Mouse (Mus musculus): ENCODE measurements around the gene Fgfr2. TPM values are rescaled to one million over a fixed set of nuclear protein-coding genes. Genes with fewer than 3 reads are reported as not detected.
A peak's percentile ranks its signal among the peaks of the same experiment; 100 is the strongest.

The Fgfr2 gene
- polyA plus RNA-seq, 1 experiment from 2014 or later, result 39.4 TPM

- peak within 1 kb of the TSS; percentile 68 for H3K4me2 ChIP-seq (replicated peaks)
- H3K4me3 ChIP-seq (replicated peaks), result peak within 1 kb of the TSS; percentile 35
- peaks cover 32% of the 10 kb centered on the region for H3K27me3 ChIP-seq
- no peak within 1 kb of the TSS for H3K27ac ChIP-seq
- H3K36me3 ChIP-seq, result no peaks in the 10 kb centered on the region
- WGBS, result 2% methylated on average over 43 of the region's 43 CpGs
- 0 out of 2 replicates have a peak, but pooled peaks have one; percentile 12 for ATAC-seq
- peaks cover 32% of the 10 kb centered on the region for H3K4me1 ChIP-seq (replicated peaks)
- peak within 1 kb of the TSS; percentile 52 for H3K9ac ChIP-seq (replicated peaks)
- no peaks in the 10 kb centered on the region for H3K9me3 ChIP-seq
These were observed 968.7 kb downstream of the Fgfr2 start, which contains the start of gene Cpxm2 for GRCm38 (mm10) chr7:132154368-132154961. Gene Cpxm2, minus strand, starts transcription at chr7:132154739.

DNA sequence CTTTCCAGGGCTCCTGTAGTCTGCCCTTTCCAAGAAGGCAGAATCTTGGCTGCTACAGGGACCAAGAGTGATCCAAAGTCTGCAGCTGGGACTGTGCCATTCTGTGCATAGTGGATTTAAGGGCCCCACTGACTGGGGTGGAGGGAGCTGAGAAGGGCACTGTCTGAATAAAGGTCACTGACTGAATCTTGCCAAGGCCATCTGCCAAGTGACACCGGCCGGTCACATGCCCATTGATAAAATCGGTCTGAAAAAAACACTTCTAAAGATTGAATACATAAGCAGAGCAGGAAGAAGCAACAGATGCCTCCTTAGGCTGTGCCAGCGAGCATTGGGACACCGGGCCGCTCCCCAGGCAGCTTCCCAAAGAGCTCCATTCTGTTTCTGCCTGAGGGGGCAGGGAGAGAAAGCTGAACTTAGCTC, 969.4 kb downstream of the Fgfr2 start:
- Histone ChIP-seq H3K27me3 (peaks cover 32% of the 10 kb centered on the region), H3K4me3 (replicated peaks) (peak overlapping the region; percentile 35; the same call in 1 of the 2 replicates), H3K36me3 (no peaks in the 10 kb centered on the region), H3K27ac (no peak overlapping the region), H3K4me2 (replicated peaks) (peak overlapping the region; percentile 68), H3K4me1 (replicated peaks) (peaks cover 32% of the 10 kb centered on the region), H3K9ac (replicated peaks) (no peak overlapping the region), H3K9me3 (no peaks in the 10 kb centered on the region)
- 21% methylated on average over 6 of the region's 6 CpGs for WGBS
- 0 out of 2 replicates have a peak, but pooled peaks have one; percentile 51 for ATAC-seq

DNA sequence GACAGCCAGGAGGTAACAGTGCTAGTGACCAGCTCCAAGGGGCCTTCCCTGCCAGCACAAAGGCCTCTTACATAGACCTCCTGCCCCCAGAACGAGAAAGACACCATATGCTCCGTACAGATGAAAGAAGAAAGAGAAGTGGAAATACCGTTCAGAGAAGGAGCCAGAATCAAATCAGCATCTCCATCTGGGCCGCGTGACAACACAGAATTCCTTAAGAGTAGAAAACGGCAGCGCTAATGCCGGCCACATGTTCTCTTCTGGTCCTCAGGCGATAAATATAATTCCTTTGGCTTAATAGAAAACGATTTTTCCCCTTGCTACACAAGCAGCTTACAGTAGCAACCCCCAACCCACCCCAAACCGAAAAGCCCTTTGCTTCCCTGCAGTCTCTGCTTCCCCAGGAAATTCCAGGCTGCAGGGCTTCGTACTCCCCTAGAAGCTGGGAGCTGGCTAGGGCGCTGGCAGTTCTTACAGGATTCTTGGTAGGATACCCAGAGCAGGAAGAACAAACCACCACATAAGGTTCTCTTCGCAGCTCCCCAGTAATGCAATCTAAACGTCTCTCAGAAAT, 977.8 kb downstream of the Fgfr2 start:
- Histone ChIP-seq H3K4me2 (replicated peaks) (no peak overlapping the region), H3K4me1 (replicated peaks) (no peaks in the 10 kb centered on the region), H3K9me3 (no peaks in the 10 kb centered on the region), H3K27me3 (no peaks in the 10 kb centered on the region), H3K27ac (no peak overlapping the region), H3K4me3 (replicated peaks) (no peak overlapping the region), H3K36me3 (no peaks in the 10 kb centered on the region), H3K9ac (replicated peaks) (no peak overlapping the region)
- 78% methylated on average over 15 of the region's 15 CpGs for WGBS
- ATAC-seq, result no peak

DNA sequence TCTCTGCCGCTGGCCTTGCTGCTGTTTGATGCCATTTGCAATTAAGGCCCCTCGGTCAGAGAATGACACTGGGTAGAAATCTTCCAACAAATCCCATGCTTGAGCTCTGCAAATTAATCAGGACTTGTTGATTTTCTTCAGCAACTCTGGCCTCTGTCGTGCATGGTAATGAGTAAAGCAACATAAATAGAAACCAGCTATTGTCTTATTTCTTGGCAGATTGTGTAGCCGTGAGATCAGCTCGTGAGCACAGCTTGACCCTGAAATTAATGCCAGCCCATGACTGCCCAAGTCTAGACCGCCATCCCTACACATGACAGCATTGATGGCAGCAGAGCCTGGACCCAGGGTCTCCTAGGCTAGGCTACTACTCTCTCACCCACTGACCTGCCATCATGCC, 994.5 kb downstream of the Fgfr2 start:
- Histone ChIP-seq H3K4me3 (replicated peaks) (no peak overlapping the region), H3K27ac (no peak overlapping the region), H3K36me3 (no peaks in the 10 kb centered on the region), H3K27me3 (no peaks in the 10 kb centered on the region), H3K9me3 (no peaks in the 10 kb centered on the region), H3K4me1 (replicated peaks) (no peaks in the 10 kb centered on the region; the same call in 1 of the 2 replicates), H3K4me2 (replicated peaks) (no peak overlapping the region), H3K9ac (replicated peaks) (no peak overlapping the region)
- WGBS, result 70% methylated on average over 6 of the region's 6 CpGs
- ATAC-seq, result no peak

GRCm38 (mm10) chr7:132124948-132125347, 998.2 kb downstream of the Fgfr2 start:
- Histone ChIP-seq H3K4me3 (replicated peaks) (no peak overlapping the region), H3K4me2 (replicated peaks) (no peak overlapping the region), H3K9me3 (no peaks in the 10 kb centered on the region), H3K27me3 (no peaks in the 10 kb centered on the region), H3K36me3 (no peaks in the 10 kb centered on the region), H3K4me1 (replicated peaks) (no peaks in the 10 kb centered on the region; the same call in 1 of the 2 replicates), H3K27ac (no peak overlapping the region), H3K9ac (replicated peaks) (no peak overlapping the region)
- ATAC-seq, result no peak
- 71% methylated on average over 7 of the region's 7 CpGs for whole genome bisulfite sequencing

GRCm38 (mm10) chr7:132123211-132123610, 999.9 kb downstream of the Fgfr2 start:
- Histone ChIP-seq H3K27ac (no peak overlapping the region), H3K4me1 (replicated peaks) (no peaks in the 10 kb centered on the region; the same call in 1 of the 2 replicates), H3K27me3 (no peaks in the 10 kb centered on the region), H3K9me3 (no peaks in the 10 kb centered on the region), H3K36me3 (no peaks in the 10 kb centered on the region), H3K4me3 (replicated peaks) (no peak overlapping the region), H3K4me2 (replicated peaks) (no peak overlapping the region), H3K9ac (replicated peaks) (no peak overlapping the region)
- no peak for ATAC-seq
- WGBS, result 90% methylated on average over 7 of the region's 7 CpGs

GRCm38 (mm10) chr7:132119817-132120216, 1003.3 kb downstream of the Fgfr2 start:
- H3K4me3 ChIP-seq (replicated peaks), result no peak overlapping the region

GRCm38 (mm10) chr7:132111770-132112169, 1011.4 kb downstream of the Fgfr2 start:
- no peak overlapping the region for H3K4me3 ChIP-seq (replicated peaks)
- no peaks in the 10 kb centered on the region for H3K27me3 ChIP-seq
- 79% methylated on average over 5 of the region's 5 CpGs for WGBS
- H3K4me1 ChIP-seq (replicated peaks), result no peaks in the 10 kb centered on the region
- no peaks in the 10 kb centered on the region for H3K36me3 ChIP-seq
- no peak overlapping the region for H3K27ac ChIP-seq
- H3K4me2 ChIP-seq (replicated peaks), result no peak overlapping the region
- no peaks in the 10 kb centered on the region for H3K9me3 ChIP-seq
- no peak for ATAC-seq
- no peak overlapping the region for H3K9ac ChIP-seq (replicated peaks)

More at GRCm38 (mm10) chr7:132119817-132120216, 1003.3 kb downstream of the Fgfr2 start:
- 92% methylated on average over 4 of the region's 4 CpGs for WGBS
- no peaks in the 10 kb centered on the region for H3K36me3 ChIP-seq
- no peaks in the 10 kb centered on the region; the same call in 1 of the 2 replicates for H3K4me1 ChIP-seq (replicated peaks)
- no peak overlapping the region for H3K9ac ChIP-seq (replicated peaks)
- no peak for ATAC-seq
- H3K27ac ChIP-seq, result no peak overlapping the region
- no peaks in the 10 kb centered on the region for H3K9me3 ChIP-seq
- no peak overlapping the region for H3K4me2 ChIP-seq (replicated peaks)
- H3K27me3 ChIP-seq, result no peaks in the 10 kb centered on the region

DNA sequence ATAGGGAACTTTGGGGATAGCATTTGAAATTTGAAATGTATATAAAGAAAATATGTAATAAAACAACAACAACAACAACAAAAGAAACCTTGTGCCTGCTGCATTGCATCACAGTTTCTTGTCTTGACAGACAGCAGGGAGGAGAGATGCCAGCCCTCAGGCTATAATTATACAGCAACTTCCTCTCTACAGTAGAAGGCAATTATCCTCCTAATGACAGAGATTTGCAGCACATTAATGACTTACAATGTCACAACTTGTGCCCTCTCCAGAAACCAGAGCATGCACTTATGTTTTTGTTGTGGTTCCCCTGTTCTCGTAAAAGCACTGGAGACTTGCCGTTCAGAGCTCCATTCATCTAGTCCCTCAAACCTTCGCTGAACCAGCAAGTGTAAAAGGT, 1012.8 kb downstream of the Fgfr2 start:
- Histone ChIP-seq H3K4me3 (replicated peaks) (no peak overlapping the region), H3K27ac (no peak overlapping the region), H3K9ac (replicated peaks) (no peak overlapping the region), H3K4me2 (replicated peaks) (no peak overlapping the region), H3K27me3 (no peaks in the 10 kb centered on the region), H3K36me3 (no peaks in the 10 kb centered on the region), H3K4me1 (replicated peaks) (no peaks in the 10 kb centered on the region), H3K9me3 (no peaks in the 10 kb centered on the region)
- no peak for ATAC-seq
- 84% methylated on average over 3 of the region's 3 CpGs for WGBS

DNA sequence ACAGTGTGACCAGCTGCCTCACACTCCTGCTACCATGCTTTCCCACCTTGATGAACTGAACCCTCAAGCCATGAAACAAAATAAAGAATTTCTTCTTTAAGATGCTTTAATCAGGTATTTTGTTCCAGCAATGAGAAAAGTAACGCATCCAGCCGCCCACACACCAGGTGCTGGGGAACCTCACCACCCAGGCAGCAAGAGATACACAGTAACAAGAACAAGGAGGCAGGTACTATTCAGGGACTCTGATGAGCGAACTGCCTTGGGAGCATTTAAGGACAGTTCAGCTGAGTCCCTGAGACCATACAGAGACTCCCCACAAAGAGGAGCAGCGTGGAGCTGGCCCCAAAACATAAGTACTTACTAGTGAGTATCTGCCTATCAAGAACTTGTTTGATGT, 1016.3 kb downstream of the Fgfr2 start:
- ATAC-seq, result no peak
- Histone ChIP-seq H3K4me3 (replicated peaks) (no peak overlapping the region), H3K9me3 (no peaks in the 10 kb centered on the region), H3K36me3 (no peaks in the 10 kb centered on the region), H3K4me1 (replicated peaks) (no peaks in the 10 kb centered on the region), H3K27ac (no peak overlapping the region), H3K9ac (replicated peaks) (no peak overlapping the region), H3K27me3 (no peaks in the 10 kb centered on the region), H3K4me2 (replicated peaks) (no peak overlapping the region)
- WGBS, result 86% methylated on average over 4 of the region's 4 CpGs

GRCm38 (mm10) chr7:132105326-132105725, 1017.8 kb downstream of the Fgfr2 start:
- ATAC-seq, result no peak
- 82% methylated on average over 4 of the region's 4 CpGs for WGBS

DNA sequence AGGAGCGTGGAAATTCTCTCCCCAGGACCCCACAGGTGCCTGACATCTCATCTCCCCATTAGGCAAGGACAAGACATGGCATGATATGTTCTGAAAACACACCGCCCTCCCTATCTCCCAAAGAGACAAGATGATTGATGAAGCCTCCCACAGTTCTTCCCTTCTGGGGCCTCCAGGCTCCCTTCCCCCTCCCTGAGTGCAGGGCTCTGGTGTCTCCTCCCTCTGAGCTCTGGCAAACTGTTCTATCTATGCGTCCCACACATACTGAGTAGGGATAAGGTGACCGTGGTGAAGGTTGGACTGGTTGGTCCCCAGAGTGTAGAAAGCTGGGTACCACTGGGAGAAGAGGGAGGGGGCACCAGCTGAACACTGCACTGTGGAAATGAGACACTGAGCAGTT, 1024.7 kb downstream of the Fgfr2 start:
- ATAC-seq, result no peak
- H3K27ac ChIP-seq, result no peak overlapping the region
- no peaks in the 10 kb centered on the region for H3K4me1 ChIP-seq (replicated peaks)
- no peak overlapping the region for H3K9ac ChIP-seq (replicated peaks)
- no peak overlapping the region for H3K4me3 ChIP-seq (replicated peaks)
- H3K4me2 ChIP-seq (replicated peaks), result no peak overlapping the region
- H3K9me3 ChIP-seq, result no peaks in the 10 kb centered on the region
- WGBS, result 94% methylated on average over 4 of the region's 4 CpGs
- H3K27me3 ChIP-seq, result no peaks in the 10 kb centered on the region
- H3K36me3 ChIP-seq, result no peaks in the 10 kb centered on the region

More at GRCm38 (mm10) chr7:132105326-132105725, 1017.8 kb downstream of the Fgfr2 start:
- Histone ChIP-seq H3K27ac (no peak overlapping the region), H3K36me3 (no peaks in the 10 kb centered on the region), H3K9ac (replicated peaks) (no peak overlapping the region), H3K4me3 (replicated peaks) (no peak overlapping the region), H3K27me3 (no peaks in the 10 kb centered on the region), H3K9me3 (no peaks in the 10 kb centered on the region), H3K4me2 (replicated peaks) (no peak overlapping the region), H3K4me1 (replicated peaks) (no peaks in the 10 kb centered on the region)

Measured in midbrain, embryonic 13.5 days (tissue).